Mouse (Mus musculus): Measurements from ENCODE around the gene Cd99l2. TPM values are rescaled to one million over a fixed set of nuclear protein-coding genes. Genes with fewer than 3 reads are reported as not detected.

Gene Cd99l2
- total RNA-seq, 2 experiments from 2014 or later, result 29.0 to 29.9 TPM

Small RNA genes lying within 50 kb of the gene (microRNA-seq; reads per million reads assigned to microRNA genes)
- 0 reads per million in 2 experiments for gene Gm23945

Other genes starting within 250 kb of the Cd99l2 start
- gene Mtmr1, start 128.1 kb downstream of the Cd99l2 start, total RNA-seq (2021), result 10 to 100 TPM; 24.7 to 26.2 TPM
- gene Hmgb3, start 63.1 kb upstream of the Cd99l2 start, total RNA-seq (2021), result 10 to 100 TPM; 24.9 to 28.1 TPM
- gene Gpr50, start 170.8 kb upstream of the Cd99l2 start, total RNA-seq (2021), result 1 to 10 TPM; 3.2 to 4.2 TPM

All from gastrocnemius, postnatal 10 days (tissue).